Mouse (Mus musculus): ENCODE data around the gene Itga5.

DNA sequence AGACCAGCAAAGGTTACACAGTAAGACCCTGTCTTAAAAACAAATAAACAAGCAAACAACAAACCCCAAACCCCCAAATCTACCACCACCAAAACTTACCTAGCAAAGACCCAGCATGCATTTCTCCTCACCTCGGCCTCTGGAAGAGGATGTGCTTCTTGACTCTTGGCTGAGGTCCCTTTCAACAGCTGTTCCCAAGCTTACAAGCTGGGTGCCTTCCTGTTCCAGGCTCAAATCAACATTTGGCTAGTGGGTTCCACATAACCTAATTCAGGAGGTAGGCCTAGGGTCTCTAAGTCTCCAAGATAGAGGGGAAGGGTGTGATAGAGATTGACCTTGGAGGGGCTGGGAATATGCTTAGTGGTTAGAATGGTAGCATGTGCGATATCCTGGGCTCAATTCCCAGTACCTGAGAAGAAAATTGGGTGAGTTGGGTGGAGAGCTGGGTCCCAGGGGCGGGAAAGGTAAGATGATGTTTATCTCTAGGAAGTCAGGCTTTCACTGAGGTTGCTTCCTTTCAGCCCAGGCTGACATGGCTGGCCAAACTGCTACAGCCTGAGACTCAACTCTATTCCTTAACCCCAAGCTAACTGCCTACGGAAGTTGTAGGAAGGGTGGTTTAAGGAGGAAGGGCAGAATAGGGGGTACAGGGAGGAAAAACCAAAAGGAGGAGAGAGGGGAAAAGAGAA lies 8.7 kb upstream of the Itga5 start:
- TF ChIP-seq MAFK (IDR thresholded peaks at IDR 0.05; ENCODE audit: insufficient read depth, low read depth, low read length) (no peak), ZNF384 (IDR thresholded peaks at IDR 0.05; ENCODE audit: low read depth, low read length) (no peak), ZC3H11A (IDR thresholded peaks at IDR 0.05; ENCODE audit: borderline replicate concordance, low read depth, low read length) (no peak), CHD2 (IDR thresholded peaks at IDR 0.05; ENCODE audit: low read depth, low read length) (no peak)
